Mouse (Mus musculus) right cerebral cortex, adult 2 months (tissue): ENCODE measurements around the gene Smurf1.
A peak's percentile ranks its signal among the peaks of the same experiment; 100 is the strongest.

Source experiments
- DNase-seq, 2 experiments: peaks; one replicate each; pipeline ENCODE4 v3.0.0; 2021 to 2022; ENCODE audit warnings: low spot score in 2 of 2

Gene Smurf1

DNA sequence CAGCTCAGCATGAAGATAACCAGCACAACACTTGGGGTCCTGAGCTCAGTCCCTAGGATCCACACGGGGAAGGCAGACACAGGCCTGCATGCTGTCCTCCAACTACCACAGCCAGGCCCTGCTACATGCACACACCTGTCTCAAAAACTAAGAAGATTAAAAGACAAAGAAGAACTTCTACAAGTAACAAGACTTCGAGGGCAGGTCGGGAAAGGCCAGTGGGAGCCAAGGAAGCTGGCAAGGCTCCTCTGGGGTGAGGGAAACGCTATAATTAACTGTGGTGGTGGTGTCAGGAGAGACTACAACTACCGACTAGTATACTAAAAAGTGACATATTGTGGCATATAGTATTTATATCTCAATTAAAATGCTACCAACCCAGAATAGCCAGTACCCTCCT lies 49.8 kb downstream of the Smurf1 start:
- no peak for DNase-seq

DNA sequence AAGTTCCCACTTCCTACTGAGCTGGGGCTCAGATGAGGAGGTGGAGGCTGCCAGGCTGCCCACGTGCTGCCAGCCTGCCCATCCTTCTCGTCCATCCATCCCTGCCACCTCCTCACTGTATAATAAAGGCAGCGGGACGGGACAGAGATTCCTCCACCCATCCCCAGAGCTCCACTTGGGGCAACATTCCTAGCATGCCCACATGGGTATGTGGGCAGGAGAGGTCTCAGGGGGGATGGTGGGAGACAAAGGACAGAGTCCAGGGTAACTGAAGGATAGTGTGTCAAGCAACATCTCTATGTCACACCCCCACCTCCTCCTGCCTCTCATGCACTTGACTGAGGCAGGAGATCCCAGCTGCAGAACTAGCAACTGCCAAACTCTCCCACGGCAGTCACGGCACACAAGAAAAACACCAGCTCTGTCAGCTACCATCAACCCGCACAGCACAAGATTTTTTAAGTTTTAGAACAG lies 51.2 kb downstream of the Smurf1 start:
- DNase-seq = peak; percentile 66 to 74

DNA sequence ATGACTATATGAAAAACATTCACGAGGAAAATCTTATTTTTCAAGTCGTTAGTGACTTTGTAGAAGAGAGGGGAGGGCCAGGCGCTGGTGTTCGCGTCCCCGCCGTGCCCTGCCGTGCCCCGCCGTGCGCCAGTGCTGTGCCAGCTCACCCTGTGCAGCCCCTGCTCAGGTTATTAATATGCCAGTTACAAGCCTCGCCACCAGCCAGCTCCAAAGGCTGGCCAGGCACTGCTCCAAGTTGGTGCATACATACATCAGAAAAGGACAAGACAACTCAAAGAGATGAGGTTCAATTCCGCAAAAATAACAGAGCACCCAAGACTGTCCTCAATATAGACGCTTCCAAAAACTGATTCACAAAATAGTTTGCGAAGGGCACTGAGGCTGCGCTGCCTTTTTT lies 51.7 kb downstream of the Smurf1 start:
- DNase-seq = peak; percentile 43 to 57

DNA sequence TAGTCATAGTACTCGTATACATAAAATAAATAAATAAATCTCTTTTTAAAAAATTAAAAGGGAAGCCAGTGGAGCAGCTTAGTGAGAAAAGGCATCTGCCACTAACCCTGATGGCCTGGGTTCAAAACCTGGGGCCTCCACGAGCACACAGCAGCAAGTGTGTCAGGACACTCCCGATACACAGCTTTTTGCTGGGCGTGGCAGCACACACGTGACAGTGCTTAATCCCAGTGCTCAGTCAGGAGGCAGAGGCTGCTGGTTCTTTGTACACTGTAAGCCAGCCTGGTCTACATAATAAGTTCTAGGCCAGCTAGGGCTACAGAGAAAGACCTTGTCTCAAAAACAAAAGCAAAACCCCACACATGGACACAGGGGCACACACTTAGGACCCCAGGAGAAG lies 52.3 kb downstream of the Smurf1 start:
- DNase-seq = no peak

DNA sequence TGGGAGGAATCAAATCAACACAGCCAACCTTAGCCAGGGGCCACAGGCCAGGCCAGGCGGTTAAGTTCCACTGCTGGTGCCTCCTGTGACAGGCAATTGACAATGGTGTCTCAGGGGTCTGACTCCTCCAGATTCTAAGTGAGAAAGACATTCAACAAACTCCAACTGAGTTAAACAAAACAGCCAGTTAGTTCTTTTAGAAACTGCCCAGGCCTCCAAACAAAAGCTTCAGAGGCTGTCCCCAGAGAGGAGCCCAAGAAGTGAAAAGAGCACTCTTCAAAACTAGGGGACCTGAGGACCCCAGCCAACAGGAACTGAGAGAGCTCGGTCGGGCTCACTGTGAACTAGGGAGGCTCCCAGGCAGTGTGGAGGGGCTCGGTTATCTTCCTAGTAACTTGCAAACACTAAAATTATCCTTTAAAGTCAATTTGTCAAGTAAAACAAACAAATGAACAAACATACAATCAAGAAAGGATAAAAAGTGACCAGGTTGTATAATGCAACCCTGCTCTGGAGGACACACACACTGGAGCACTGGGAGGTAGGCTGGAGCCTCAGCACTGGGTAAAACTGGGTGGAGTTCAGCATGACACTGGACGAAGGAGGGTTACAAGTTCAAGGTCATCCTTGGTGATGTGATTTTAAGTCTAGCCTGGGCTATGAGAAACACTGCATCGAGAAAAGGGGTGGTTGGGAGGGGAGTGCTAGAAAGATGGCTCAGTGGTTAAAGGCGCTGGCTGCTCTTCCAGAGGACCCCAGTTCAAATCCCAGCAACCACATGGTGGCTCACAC lies 52.9 kb downstream of the Smurf1 start:
- no peak for DNase-seq

DNA sequence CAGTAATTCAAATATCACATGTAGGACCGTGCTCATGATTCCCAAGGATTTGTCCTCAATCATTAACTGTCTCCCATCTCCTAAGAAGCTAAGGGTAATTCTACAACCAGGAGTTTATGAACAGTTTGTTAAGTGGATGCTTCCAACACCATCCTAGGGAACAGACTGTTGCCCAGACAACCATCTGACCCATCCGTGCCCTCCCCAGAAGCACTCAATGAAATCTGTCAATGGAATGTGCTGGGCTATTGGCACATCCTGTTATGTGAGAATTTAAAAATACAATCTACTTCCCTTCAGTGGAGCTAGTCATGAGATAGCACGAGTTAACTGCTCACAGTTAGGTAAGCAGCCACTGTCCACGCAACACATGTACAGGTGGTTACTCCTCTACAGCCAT lies 56.1 kb downstream of the Smurf1 start:
- no peak for DNase-seq

DNA sequence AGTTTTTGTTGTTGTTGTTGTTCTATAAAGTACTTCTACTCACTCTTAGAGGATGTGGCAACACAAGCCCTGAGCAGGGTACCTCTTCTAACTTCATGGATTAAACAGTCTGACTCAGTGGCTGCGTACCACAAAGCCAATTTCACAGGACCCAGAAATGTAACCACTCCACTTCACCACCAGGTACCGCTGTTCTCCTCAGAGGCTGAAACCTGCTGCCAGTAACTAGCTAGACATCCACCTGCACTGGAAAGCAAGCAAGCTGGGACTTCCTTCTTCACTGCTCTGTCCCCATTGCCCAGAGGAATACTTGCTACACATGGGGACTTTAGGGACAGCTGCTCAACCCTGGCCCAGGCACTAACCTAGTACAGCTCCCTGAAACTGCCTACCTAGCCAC lies 58.1 kb downstream of the Smurf1 start:
- no peak for DNase-seq

DNA sequence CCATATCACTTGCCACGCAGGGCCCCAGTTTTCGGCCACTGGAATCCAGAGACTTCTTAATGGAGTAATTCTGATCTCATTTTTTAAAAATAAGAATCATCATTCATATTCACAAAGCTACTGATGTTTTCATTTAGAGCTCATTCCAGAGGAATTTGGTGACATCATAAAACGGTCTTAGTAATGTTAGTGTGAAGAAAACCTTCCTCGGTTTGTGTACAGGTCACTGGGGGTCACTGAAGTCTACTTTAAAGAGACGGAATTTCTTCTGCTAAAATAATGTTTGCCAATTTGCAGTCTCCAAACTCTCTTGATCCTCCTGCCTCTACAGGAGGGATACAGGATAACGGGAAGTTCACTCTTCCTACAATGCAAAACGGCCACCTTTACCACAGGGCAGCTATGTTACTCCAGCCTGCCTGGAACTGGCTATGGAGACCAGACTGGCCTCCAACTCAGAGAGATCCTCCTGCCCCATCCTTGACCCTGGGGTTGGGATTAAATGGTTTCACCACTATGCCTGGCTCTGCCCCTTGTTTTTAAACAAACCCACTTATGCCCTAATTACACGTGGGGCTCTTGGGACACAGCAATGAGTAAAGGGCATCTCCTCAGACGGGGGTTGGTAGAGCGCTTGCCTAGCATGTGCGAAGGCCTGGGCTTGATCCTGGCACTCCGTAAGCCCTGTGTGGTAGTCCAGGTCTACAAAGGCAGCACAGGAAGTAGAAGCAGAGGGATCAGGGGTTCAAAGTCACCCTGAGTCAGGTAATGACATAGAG lies 61.1 kb downstream of the Smurf1 start:
- no peak for DNase-seq

DNA sequence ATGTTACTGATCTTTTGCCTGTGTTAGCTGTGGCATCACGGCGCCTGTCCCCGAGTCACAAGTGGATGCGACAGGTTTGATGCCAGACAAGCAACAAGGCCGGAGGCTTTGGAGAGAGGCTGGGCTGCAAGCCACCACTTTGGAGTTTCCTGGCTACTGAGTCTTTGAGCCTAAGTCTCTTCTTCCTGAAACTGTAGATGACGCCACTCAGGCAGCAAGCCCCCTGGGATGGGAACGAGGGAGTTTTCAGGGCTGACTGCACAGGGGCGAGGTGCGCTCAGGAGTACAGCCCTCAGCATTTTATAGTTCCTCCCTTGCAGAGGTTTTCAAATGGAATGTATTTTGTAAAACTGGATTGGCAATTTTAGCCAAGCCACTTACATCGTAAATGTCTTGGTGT lies 63.9 kb downstream of the Smurf1 start:
- DNase-seq = no peak

DNA sequence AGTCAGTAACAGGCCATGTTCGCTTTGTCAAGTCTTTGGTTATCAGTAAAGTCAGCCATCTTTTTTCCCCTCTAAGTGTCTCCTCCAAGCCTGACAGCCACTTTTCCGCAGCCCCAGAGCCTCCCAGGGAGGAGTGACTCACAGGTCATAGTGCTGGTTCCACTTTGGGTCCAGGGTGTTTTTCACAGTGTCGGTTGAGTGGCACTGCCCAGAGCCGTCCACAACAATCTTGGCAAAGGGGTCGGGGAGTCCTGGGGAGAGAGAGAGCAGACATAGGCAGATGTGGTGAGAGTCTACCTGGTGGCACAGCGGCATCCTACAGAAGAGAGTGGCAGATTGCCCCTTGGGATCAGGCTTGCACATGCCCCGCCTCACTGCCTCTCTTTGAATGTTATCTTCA lies 64.6 kb downstream of the Smurf1 start:
- DNase-seq = no peak

DNA sequence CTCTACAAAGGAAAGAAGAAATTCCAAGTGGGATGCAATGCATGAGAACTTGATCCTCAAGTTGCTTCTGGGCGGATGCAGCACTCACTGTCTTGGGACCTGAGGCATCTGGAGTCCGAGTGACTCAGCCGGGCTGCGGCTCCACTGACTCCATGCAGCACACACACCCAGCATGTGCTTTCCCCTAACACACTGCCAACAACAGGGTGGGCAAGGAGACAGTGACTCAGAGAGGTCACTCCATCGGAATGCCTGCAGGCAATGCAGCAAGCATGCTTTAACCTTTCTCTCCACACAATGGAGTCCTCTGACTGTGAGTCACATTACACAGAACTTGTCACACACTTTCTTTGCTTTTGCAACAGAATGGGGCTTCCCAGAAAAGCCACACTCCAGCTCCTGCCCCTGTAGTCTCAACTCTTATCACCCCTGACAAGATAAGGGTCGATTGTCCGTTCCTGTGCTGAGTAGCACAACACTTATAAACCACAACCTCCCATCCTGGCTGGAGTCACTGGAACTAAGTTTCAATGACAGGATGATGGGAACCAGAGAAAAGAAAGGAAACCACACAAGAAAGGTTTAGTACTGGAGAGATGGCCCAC lies 67.1 kb downstream of the Smurf1 start:
- DNase-seq = no peak

DNA sequence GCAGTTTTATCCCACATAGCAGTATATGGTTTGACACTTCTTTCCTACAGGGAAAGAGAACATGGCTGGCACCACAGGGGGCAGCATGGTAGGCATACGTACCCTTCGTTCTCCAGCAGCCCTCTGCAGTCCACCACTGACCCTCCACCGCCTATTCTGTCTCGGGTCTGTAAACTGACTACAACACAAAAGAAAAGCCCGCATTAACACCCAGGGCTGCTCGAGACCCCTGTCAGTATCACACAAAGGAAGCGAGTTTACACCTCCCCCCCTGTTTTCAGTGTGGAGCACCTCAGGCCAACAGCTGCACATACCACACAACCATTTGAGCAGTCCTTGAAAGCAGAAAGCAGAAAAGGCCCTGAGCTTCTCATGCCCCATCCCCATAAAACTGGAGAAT lies 67.8 kb downstream of the Smurf1 start:
- DNase-seq = no peak

DNA sequence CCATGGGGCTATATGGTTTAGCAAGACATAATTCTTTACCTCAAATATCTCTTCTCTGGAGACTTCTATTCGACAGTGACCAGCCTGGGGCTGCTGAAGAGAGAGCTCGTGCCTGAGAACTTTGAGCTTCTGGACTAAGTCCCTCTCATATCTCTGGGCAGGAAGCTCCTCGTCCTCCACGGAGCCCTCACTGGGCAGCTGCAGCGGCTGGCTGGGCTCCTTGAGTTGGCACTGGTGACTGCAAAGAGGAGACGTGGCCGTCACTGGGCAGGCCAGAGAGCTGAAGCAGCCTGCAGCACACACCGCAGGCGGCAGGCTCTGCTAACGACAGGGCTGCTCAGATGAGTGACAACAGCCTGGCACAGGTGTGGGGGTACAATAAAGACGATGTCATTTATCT lies 74.4 kb downstream of the Smurf1 start:
- no peak for DNase-seq

DNA sequence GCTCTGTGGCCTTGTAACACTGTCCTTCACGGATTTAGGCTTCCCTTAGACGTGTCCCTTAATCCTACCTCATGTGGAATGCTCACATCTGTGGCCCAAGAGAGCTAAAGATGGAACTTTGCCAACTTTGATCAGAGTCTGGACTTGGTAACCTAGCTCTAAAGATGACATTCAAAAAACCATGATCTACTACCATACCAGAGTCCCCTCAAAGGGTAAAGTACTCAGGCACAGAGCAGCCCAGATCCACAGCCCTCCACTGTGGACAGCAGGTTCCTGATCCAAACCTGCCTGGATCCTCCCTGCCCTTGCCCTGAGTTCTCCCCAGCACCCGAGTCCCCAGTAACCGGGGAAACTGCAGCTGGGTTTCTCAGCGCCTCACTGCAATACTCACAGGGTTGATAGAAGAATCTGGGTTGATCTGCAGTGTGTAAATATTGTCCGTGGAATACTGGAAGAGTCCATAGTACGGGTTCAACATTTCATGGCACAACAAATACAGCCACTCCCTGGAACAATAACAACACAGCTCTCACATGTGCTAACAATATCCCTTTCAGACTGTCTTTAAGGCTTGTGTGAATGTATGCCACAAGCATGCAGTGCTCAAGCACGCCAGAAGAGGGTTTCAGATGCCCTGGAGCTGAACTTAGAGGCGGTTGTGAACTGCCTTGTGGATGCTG lies 79.5 kb downstream of the Smurf1 start:
- no peak for DNase-seq

DNA sequence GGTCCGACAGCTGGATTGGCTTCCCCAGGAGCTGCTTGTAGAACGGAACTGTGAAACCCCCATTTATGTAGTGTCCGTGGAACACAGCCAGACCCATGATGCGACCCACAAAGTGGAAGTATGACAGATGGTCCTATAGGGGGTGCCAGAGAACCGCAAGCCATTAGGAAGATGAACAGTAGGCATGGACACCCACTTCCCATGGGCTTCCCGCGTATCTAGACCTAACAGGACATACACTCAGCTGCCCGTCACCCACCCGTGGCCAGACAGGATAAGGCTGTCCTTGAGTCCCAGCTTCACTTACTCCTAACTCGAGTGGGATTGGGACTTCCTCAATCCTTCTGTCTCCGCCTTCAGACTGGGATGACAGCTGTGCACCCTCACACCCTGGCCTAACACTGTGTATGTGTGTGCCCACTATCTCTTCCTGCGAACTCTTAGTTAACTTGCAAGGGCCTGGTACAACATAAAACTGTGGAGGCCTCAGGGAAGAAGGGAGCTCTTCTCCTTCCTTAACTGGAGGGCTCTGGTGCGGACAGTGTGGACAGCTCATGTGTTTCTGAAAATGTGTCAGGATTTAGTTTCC lies 80.9 kb downstream of the Smurf1 start:
- peak; percentile 50 to 57 for DNase-seq

DNA sequence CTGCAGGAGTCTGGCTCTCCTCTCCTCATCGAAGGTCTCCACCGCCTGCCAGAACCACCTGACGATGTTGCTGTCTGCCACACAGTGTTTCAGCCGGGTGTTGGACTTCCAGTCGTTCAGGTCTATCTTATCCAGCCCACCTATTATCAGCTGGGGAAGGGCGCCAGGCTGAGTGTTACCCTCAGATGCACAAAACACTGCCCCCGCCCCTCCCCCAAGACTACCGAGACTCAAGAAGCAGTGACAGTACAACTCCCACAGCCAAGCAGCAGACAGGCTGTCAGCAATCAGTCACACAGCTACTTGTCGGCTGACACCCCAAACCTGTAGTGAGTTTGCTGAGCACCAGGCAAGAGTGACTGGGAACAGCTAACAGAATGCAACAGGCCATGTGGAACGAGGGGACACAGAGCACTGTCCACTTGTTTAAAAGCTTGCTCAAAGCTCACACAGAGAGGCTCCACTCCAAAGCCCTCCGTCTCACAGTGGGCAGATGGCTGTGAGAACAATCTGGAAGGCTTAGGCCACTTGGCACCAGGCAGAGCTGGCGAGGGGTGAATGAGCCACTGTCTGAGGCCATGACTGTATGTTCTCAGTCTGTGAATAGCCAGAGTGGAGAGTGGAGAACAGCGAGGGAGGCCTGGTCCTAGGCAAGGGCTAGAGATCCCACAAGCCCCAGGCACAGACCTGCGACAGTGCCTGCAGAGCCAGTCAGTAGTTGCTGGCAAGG lies 83.8 kb downstream of the Smurf1 start:
- DNase-seq = peak in 1 of 2 experiments; percentile 23

DNA sequence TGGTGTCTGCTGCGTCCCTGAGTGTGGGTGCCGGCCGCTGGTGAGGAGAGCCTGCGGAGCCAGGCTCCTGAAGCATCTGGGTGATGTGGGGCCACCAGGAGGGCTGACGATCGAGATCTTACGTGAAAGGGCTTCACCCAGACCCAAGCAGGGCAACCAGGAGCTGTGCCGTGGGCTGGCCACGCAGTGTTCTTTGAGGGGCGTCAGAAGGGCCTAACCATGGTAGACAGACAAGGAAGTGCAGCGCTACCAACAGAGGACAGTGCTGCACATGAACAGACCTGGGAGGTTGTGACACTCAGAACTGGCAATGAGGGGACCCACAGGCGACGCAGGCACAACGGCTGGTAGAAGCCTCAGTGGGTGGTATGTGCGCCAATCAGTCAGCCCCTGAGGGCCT lies 88.6 kb downstream of the Smurf1 start:
- no peak for DNase-seq

DNA sequence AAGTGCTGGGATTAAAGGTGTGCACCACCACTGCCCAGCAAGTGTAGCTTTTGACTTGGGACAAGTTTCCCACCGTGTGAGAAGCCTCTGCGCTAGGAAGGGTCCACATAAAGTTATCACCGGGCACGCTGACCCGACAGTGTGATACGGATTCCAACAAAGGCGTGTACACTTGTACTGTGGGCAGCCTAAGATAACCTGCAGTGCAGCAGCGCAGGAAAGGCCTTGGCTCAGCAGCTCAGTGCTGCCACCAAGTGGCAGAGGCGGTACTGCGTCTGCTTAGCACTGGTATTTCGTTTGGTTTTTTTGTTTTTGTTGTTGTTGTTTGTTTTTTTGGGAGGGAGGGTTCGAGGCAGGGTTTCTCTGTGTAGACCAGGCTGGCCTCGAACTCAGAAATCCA lies 89.8 kb downstream of the Smurf1 start:
- DNase-seq = peak; percentile 74 to 86

DNA sequence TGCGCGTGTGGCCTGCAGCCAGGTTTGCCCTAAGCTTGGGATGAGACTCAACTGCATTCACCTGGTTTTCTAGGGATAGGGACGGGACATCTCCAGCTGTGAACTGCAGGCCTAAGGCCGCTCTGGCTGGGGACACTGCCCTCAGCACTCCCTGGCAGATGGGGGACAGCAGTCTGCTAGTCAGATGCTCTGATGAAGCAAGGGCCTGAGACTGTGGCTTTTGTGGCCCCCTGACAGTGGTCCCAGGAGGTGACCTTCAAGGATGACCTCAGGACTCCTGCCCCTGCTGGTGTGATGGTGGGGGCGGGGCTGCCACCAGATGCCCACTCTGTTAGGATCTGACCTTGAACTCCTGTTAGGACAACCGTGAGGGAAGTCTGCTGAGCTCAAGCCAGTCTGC lies 90.4 kb downstream of the Smurf1 start:
- no peak for DNase-seq

DNA sequence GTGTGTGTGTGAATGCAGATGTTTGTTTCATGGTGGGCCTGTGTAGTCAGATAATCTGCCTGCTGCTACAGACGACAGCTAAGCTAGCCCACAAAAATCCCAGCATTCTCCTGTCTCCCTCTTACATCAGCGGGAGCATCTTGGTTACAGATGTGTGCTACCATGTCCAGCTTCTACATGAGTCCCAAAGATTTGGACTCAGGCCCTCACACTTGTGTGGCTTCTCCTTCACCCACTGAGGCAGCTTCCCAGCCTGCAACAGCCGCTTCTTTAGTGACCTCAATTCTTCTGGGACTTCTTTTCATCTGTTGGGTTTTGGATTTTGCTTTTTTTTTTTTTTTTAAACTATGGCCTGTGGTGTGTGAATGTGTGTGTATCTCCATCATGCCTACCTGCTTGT lies 92.8 kb downstream of the Smurf1 start:
- no peak for DNase-seq

DNA sequence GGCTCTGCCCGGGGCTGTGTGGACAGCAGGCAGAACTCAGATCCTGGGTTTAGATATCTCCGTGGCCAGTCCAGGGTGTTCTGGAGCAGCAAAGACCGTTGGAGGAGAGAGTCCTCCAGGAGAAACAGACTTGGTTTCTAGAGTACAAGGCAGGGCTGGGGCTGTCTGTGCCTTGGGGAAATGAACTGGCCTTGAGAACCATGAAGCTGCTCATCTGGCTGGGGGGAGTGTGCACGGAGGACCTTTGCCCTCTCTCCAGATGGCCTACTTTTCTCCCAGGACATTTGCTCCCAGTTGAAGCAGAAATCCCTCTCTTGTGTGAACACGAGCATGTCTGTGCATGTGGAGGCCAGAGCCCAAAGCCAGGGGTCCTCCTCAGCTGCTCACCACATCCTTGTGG lies 93.3 kb downstream of the Smurf1 start:
- no peak for DNase-seq
